Mouse (Mus musculus) liver, adult 2 months (tissue): ENCODE measurements around the gene Hnf4a. TPM values are rescaled to one million over a fixed set of nuclear protein-coding genes. Genes with fewer than 3 reads are reported as not detected.

Experiments
- DNase-seq: peaks from one replicate; pipeline ENCODE4 v3.0.0-alpha.2; 2011; ENCODE audit warnings: low read depth, low spot score; ENCODE audit errors: extremely low read depth
- H3K27ac ChIP-seq: fragments of 200-500 bp; replicated peaks from 2 replicates; pipeline ENCODE4 v1.5.1; 2012; ENCODE audit warnings: low read depth, mild to moderate bottlenecking, control low read depth, inconsistent platforms, low read length; ENCODE audit not compliant: insufficient read depth
- H3K27me3 ChIP-seq: fragments of 200-500 bp; 2 replicates; pipeline ENCODE4 v1.6.1; 2012; ENCODE audit warnings: mild to moderate bottlenecking, moderate library complexity, low read length, inconsistent platforms; ENCODE audit not compliant: control insufficient read depth, insufficient read depth
- H3K36me3 ChIP-seq: fragments of 200-500 bp; 2 replicates; pipeline ENCODE4 v1.6.1; 2012; ENCODE audit warnings: low read length, inconsistent platforms; ENCODE audit not compliant: control insufficient read depth, insufficient read depth
- H3K4me1 ChIP-seq: fragments of 200-500 bp; 2 replicates; pipeline ENCODE4 v1.6.1; 2011; ENCODE audit warnings: low read length; ENCODE audit not compliant: control insufficient read depth, insufficient read depth
- H3K4me3 ChIP-seq: fragments of 200-500 bp; 2 replicates; pipeline ENCODE4 v1.5.1; 2011; ENCODE audit warnings: low read depth, mild to moderate bottlenecking, control low read depth, low read length, moderate library complexity; ENCODE audit not compliant: insufficient read depth
- H3K79me2 ChIP-seq: fragments of 200-500 bp; 2 replicates; pipeline ENCODE4 v1.6.1; 2012; ENCODE audit warnings: inconsistent platforms, mild to moderate bottlenecking, low read length, moderate library complexity; ENCODE audit not compliant: control insufficient read depth, insufficient read depth
- H3K9ac ChIP-seq: fragments of 200-500 bp; 2 replicates; pipeline ENCODE4 v1.6.1; 2012; ENCODE audit warnings: low read depth, mild to moderate bottlenecking, control low read depth, inconsistent platforms, low read length
- CTCF ChIP-seq: fragments of 200-500 bp; IDR thresholded peaks from 2 replicates; pipeline ENCODE4 v1.5.1; 2011; ENCODE audit warnings: low read depth, low read length, control low read depth
- POLR2A ChIP-seq: fragments of 200-500 bp; IDR thresholded peaks from 2 replicates; pipeline ENCODE4 v1.6.1; 2011; ENCODE audit warnings: low read length, control low read depth; ENCODE audit not compliant: insufficient read depth; ENCODE audit errors: extremely low read depth
- WGBS: fragments of 180-500 bp; shearing (Covaris S2); methylation state at CpG from one replicate; pipeline ENCODE4 v1.1.7; 2018; 5-methylcytosine and 5-hydroxymethylcytosine counted together
- polyA plus RNA-seq: library from polyadenylated mRNA; depleted of rRNA; stranded (reverse); fragments of >200 nt; gene quantifications from 2 replicates; pipeline ENCODE4 v1.2.3, GENCODE M21; 2012
- total RNA-seq: library from RNA; depleted of rRNA; stranded (reverse); fragments of >200 nt; gene quantifications from 2 replicates; pipeline ENCODE4 v1.2.3, GENCODE M21; 2014

Hnf4a gene
- total and polyA plus RNA-seq, 2 experiments, result 164 to 260 TPM

DNA sequence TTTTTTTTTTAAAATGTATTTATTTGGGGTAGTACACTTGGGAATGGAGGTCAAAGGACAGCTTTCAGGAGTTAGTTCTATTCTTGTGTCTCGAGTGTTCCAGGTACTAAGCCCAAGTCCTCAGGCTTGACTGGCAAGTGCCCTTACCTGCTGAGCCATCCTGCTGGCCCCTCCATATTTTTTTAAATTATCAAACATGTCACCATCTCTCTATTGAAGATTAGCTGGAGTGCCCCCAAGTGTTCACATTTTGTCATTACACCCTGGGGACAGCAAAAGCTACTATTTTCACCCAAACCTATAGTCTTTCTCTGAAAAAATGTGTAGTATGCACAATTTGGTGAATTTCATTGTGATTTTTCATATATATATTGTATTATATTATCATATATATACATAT is 85.5 kb downstream of the Hnf4a start:
- no peak for TF ChIP-seq POLR2A
- TF ChIP-seq CTCF, result no peak
- Histone ChIP-seq H3K4me3 (no peak overlapping the region), H3K27me3 (no peaks in the 10 kb centered on the region), H3K36me3 (no peaks in the 10 kb centered on the region), H3K4me1 (peaks cover 47% of the 10 kb centered on the region), H3K79me2 (no peaks in the 10 kb centered on the region), H3K9ac (no peak overlapping the region), H3K27ac (peak overlapping the region; percentile 57)
- WGBS, result 27% methylated on average over 1 of the region's 1 CpGs
- DNase-seq, result peak; percentile 78

DNA sequence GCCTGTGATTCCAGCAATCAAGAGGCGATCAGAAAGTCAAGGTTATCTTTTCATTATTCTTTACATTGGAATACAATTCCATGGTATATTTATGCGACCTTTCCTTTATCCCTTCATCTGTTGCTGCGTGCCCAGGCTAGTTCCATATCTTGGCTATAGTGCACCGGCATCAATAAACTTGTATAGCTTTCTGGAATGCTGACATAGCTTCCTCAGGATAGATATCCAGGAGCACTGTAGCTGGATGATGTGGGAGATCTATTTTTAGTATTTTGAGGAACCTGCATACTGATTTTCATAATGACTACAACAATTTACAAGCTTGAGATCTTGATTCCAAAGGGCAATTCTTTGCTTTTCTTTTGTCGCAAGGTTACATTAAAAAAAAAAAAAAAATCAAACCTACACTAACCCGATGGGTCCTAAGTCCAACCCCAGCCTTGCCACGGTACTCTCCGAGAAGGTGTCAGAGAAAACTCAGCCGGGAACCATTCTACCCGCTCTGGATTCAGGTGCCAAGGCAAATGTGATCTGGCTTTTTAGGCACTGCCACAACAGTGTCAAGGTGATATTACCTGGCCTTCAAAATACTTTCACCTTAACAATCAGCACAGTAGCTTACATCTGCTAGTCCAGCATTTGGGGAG is 87.2 kb downstream of the Hnf4a start:
- H3K36me3 ChIP-seq, result no peaks in the 10 kb centered on the region
- peak overlapping the region; percentile 72 for H3K9ac ChIP-seq
- no peaks in the 10 kb centered on the region for H3K79me2 ChIP-seq
- H3K27me3 ChIP-seq, result no peaks in the 10 kb centered on the region
- peak; percentile 82 for DNase-seq
- TF ChIP-seq POLR2A (no peak), CTCF (no peak)
- H3K4me3 ChIP-seq, result no peak overlapping the region
- H3K27ac ChIP-seq, result peak overlapping the region; percentile 99
- 39% methylated on average over 10 of the region's 10 CpGs for WGBS
- peaks cover 44% of the 10 kb centered on the region for H3K4me1 ChIP-seq

DNA sequence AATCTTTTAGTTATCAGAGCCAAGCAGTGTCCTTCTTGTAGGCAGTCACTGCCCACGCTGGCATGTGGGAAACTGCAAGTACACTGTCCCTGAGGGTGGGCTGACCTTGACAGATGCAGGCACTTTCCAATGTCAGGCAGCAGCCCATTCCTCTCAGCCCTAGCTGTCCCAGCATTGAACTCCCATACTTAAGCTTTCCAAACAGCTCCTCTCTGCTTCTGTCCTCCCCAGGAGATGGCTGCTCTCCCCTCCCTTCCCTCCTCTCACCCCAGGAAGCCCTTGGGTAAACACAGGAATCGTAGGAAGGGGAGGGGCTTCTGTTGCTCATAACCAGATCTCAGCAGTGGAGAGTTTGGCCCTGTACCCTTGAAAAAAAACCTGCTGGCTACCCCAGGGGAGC is 88.5 kb downstream of the Hnf4a start:
- Histone ChIP-seq H3K36me3 (no peaks in the 10 kb centered on the region), H3K27ac (peak overlapping the region; percentile 99), H3K27me3 (no peaks in the 10 kb centered on the region), H3K9ac (peak overlapping the region; percentile 77), H3K4me3 (no peak overlapping the region), H3K79me2 (no peaks in the 10 kb centered on the region), H3K4me1 (peaks cover 44% of the 10 kb centered on the region)
- TF ChIP-seq POLR2A, result no peak
- no peak for TF ChIP-seq CTCF
- DNase-seq, result peak; percentile 62
- 3% methylated on average over 2 of the region's 2 CpGs for WGBS

DNA sequence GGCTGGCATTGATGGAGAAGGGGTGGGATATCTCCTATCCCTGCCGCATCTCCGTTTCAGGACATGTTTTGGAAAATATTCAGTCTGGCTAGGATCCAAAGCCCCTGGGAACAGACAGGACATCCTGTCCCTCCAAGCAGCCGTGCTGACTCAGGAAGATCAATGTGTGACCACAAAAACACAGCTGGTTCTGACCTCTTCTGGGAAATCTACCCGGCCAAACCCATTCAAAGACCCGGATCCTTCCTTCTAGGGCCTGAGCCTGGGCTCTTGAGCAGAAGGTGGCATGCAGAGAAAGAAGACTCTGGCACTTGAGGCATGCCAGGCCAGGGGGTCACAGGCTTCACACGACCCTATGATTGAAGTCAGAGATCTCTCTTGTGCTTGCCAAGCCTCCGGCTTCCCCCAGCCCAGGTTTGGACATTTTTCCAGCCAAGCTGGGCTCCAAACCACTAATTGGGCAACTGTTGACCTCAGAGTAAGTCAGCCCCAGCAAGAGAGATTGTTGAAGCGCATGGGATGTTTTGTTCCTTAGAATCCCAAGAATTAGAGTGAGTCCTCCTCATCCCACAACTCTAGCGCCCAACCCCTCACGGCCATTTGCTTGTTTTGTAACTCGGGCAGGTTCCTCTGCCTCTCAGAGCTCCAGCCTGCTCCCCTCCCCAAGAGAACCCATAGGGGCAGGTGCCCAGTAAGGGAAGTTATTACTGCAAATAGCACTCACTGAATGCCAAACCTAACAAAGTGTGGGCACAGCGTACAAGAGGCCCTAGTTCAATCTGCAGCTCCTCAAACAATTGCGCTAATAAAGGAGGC is 89.7 kb downstream of the Hnf4a start:
- peak; percentile 94 for DNase-seq
- H3K79me2 ChIP-seq, result no peaks in the 10 kb centered on the region
- H3K9ac ChIP-seq, result peak overlapping the region; percentile 66
- no peaks in the 10 kb centered on the region for H3K27me3 ChIP-seq
- 9% methylated on average over 13 of the region's 13 CpGs for WGBS
- no peaks in the 10 kb centered on the region for H3K36me3 ChIP-seq
- peak overlapping the region; percentile 99 for H3K27ac ChIP-seq
- peaks cover 41% of the 10 kb centered on the region for H3K4me1 ChIP-seq
- no peak for TF ChIP-seq CTCF
- no peak overlapping the region for H3K4me3 ChIP-seq

DNA sequence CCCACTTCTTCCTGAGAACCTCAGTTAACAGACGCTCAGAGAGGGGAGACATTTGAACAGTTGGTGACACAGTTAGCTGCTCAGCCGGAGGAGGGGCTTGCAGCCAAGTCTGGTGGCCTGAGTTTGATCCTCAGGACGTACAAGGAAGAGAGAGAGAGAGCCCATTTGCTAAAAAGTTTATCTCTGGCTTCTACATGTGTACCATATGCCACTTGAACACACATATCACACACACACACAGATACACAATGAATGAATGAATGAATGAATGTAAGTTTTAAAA is 90.2 kb downstream of the Hnf4a start:
- no peak for TF ChIP-seq POLR2A
- no peak for TF ChIP-seq CTCF
- Histone ChIP-seq H3K79me2 (no peaks in the 10 kb centered on the region), H3K27me3 (no peaks in the 10 kb centered on the region), H3K9ac (peak overlapping the region; percentile 44), H3K4me3 (no peak overlapping the region), H3K4me1 (peaks cover 39% of the 10 kb centered on the region), H3K36me3 (no peaks in the 10 kb centered on the region), H3K27ac (peak overlapping the region; percentile 99)
- no peak for DNase-seq
- 9% methylated on average over 3 of the region's 3 CpGs for WGBS

DNA sequence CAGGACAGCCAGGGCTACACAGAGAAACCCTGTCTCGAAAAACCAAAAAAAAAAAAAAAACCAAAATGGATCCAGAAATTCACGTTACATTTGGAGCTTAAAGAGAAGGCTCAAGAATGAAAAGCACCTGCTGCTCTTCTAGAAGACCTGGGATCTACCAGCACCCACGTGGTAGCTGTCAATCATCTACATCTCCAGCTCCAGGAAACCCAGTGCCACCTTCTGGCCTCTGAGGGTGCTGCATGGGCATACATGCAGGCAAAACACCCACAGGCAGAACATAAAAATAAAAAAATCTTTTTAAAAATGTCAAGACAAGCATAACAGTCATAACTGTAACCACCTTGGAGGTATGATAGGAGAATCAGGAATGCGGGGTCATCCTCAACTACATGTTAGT is 91.1 kb downstream of the Hnf4a start:
- peak overlapping the region; percentile 99 for H3K27ac ChIP-seq
- H3K79me2 ChIP-seq, result peaks cover 3% of the 10 kb centered on the region; the same call in 1 of the 2 replicates
- 41% methylated on average over 4 of the region's 4 CpGs for WGBS
- TF ChIP-seq POLR2A (no peak), CTCF (peak; percentile 81)
- H3K4me3 ChIP-seq, result no peak overlapping the region
- H3K4me1 ChIP-seq, result peaks cover 39% of the 10 kb centered on the region
- H3K27me3 ChIP-seq, result no peaks in the 10 kb centered on the region
- no peak overlapping the region for H3K9ac ChIP-seq
- no peaks in the 10 kb centered on the region for H3K36me3 ChIP-seq
- DNase-seq, result peak; percentile 85
